Mouse (Mus musculus) thymus, adult 2 months (tissue): ENCODE measurements around the gene Synj2. TPM values are rescaled to one million over a fixed set of nuclear protein-coding genes. Genes with fewer than 3 reads are reported as not detected.

ENCODE experiments used
- DNase-seq: peaks from one replicate; pipeline ENCODE4 v3.0.0; 2021
- H3K27ac ChIP-seq: fragments of 200-500 bp; 2 replicates; pipeline ENCODE4 v1.5.1; 2012; ENCODE audit warnings: low read length, control low read depth; ENCODE audit not compliant: control insufficient read depth, insufficient read depth
- H3K27me3 ChIP-seq: fragments of 200-500 bp; 2 replicates; pipeline ENCODE4 v1.6.1; 2012; ENCODE audit warnings: mild to moderate bottlenecking, low read length, moderate library complexity, mixed read lengths; ENCODE audit not compliant: control insufficient read depth, insufficient read depth
- H3K36me3 ChIP-seq: fragments of 200-500 bp; 2 replicates; pipeline ENCODE4 v1.6.1; 2012; ENCODE audit warnings: mild to moderate bottlenecking, low read length, moderate library complexity; ENCODE audit not compliant: control insufficient read depth, insufficient read depth
- H3K4me1 ChIP-seq: fragments of 200-500 bp; replicated peaks from 2 replicates; pipeline ENCODE4 v1.6.1; 2012; ENCODE audit warnings: low read length; ENCODE audit not compliant: control insufficient read depth, insufficient read depth
- H3K4me3 ChIP-seq: fragments of 200-500 bp; 2 replicates; pipeline ENCODE4 v1.5.1; 2012; ENCODE audit warnings: mild to moderate bottlenecking, low read length, control low read depth, moderate library complexity; ENCODE audit not compliant: control insufficient read depth, insufficient read depth
- CTCF ChIP-seq: fragments of 200-500 bp; IDR thresholded peaks from 2 replicates; pipeline ENCODE4 v1.5.1; 2012; ENCODE audit warnings: mild to moderate bottlenecking, control low read depth, low read length, moderate library complexity, borderline replicate concordance; ENCODE audit not compliant: control insufficient read depth, poor library complexity, insufficient read depth; ENCODE audit errors: extremely low read depth
- POLR2A ChIP-seq: fragments of 200-500 bp; IDR thresholded peaks from 2 replicates; pipeline ENCODE4 v1.6.1; 2012; ENCODE audit warnings: mild to moderate bottlenecking, low read length, control low read depth, moderate library complexity; ENCODE audit not compliant: control insufficient read depth, poor library complexity, insufficient read depth; ENCODE audit errors: extremely low read depth
- WGBS: fragments of 180-500 bp; shearing (Covaris S2); methylation state at CpG from one replicate; pipeline ENCODE4 v1.1.7; 2018; 5-methylcytosine and 5-hydroxymethylcytosine counted together
- polyA plus RNA-seq: library from polyadenylated mRNA; depleted of rRNA; stranded (reverse); fragments of >200 nt; gene quantifications from 2 replicates; pipeline ENCODE4 v1.2.3, GENCODE M21; 2012

Synj2 gene
- polyA plus RNA-seq, 1 experiment = 9.0 TPM

DNA sequence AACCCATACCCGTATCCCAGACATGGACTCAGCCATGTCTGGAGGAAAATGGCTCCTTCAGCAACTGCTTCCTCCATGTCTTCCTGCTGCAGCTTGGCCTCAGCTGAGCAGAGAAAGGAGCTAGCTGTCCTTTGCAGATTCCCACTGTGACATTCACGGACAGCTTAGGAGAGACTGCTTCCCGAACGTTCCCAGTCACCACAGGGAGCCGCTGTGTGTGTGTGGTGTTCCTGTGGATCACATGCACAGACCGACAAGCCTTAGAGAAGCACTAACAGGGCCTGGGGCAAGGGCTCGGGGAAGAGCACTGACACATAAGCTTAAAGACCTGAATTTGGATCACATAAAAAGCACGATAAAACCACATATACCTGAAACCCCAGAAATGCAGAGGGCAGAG lies 94.6 kb downstream of the Synj2 start:
- no peak for DNase-seq
- TF ChIP-seq CTCF = no peak
- TF ChIP-seq POLR2A = no peak
- Histone ChIP-seq H3K27ac (no peak overlapping the region), H3K36me3 (no peaks in the 10 kb centered on the region), H3K4me3 (no peak overlapping the region), H3K4me1 (no peaks in the 10 kb centered on the region), H3K27me3 (no peaks in the 10 kb centered on the region)
- 96% methylated on average over 8 of the region's 8 CpGs for WGBS

- Histone ChIP-seq H3K36me3 (no peaks in the 10 kb centered on the region), H3K27me3 (no peaks in the 10 kb centered on the region), H3K4me1 (no peaks in the 10 kb centered on the region), H3K27ac (no peak overlapping the region), H3K4me3 (no peak overlapping the region)
- 98% methylated on average over 8 of the region's 8 CpGs for WGBS
- TF ChIP-seq POLR2A (no peak), CTCF (no peak)
- no peak for DNase-seq
Measured at GRCm38 (mm10) chr17:6036458-6036857, 95.4 kb downstream of the Synj2 start.

DNA sequence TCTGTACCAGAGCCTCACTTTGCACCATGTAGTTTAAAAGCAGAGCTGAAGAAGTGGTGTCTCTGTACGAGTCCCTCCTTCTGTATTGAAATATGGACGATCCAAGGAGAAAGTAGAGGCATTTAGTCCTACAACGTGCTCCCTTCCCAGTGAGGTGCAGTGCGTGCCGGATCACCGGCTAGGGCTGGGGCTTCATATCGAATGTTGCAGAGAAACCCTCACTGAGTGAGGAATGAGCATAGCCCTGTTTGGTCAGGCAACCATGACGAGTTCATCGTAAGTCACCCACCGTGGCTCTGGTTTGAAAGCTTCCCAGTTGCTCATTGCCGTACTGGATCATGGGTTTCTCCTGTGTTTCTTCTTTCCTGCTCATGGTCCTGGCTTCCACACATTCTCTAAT lies 95.8 kb downstream of the Synj2 start:
- 95% methylated on average over 11 of the region's 11 CpGs for WGBS
- H3K36me3 ChIP-seq = no peaks in the 10 kb centered on the region
- TF ChIP-seq CTCF = no peak
- TF ChIP-seq POLR2A = no peak
- H3K27me3 ChIP-seq = no peaks in the 10 kb centered on the region
- no peaks in the 10 kb centered on the region for H3K4me1 ChIP-seq
- H3K4me3 ChIP-seq = no peak overlapping the region
- no peak overlapping the region for H3K27ac ChIP-seq
- DNase-seq = no peak

DNA sequence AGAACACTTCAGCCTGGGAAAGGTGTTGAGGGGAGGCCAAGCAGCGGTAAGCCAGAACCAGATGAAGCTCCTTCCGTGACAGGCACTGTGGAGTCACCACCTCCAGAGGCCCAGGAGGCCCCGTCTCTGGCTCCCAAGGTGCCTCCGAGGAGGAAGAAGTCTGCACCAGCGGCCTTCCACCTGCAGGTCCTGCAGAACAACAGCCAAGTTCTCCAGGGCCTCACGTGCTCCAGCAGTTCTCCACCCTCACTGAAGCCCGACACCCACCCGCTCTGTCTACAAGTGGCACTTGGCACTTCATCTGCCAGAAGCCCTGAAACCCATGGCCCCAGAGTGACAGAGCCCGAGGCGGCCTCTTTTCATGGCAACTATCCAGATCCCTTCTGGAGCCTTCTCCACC lies 96.4 kb downstream of the Synj2 start:
- TF ChIP-seq CTCF = no peak
- no peak for TF ChIP-seq POLR2A
- H3K36me3 ChIP-seq = no peaks in the 10 kb centered on the region
- H3K4me1 ChIP-seq = no peaks in the 10 kb centered on the region
- 97% methylated on average over 10 of the region's 10 CpGs for WGBS
- no peak for DNase-seq
- H3K27me3 ChIP-seq = no peaks in the 10 kb centered on the region
- no peak overlapping the region for H3K4me3 ChIP-seq
- no peak overlapping the region for H3K27ac ChIP-seq

- H3K27me3 ChIP-seq = no peaks in the 10 kb centered on the region
- no peaks in the 10 kb centered on the region for H3K36me3 ChIP-seq
- no peak for TF ChIP-seq CTCF
- no peak for TF ChIP-seq POLR2A
- H3K4me1 ChIP-seq = peaks cover 6% of the 10 kb centered on the region
- H3K4me3 ChIP-seq = no peak overlapping the region
- no peak overlapping the region for H3K27ac ChIP-seq
- DNase-seq = no peak
- WGBS = 94% methylated on average over 4 of the region's 4 CpGs
Measured at GRCm38 (mm10) chr17:6052801-6053200, 111.7 kb downstream of the Synj2 start.

GRCm38 (mm10) chr17:6054934-6055355 lies 113.9 kb downstream of the Synj2 start:
- Histone ChIP-seq H3K27ac (no peak overlapping the region), H3K27me3 (no peaks in the 10 kb centered on the region), H3K4me3 (no peak overlapping the region), H3K36me3 (no peaks in the 10 kb centered on the region), H3K4me1 (peaks cover 6% of the 10 kb centered on the region)
- TF ChIP-seq POLR2A = no peak
- no peak for TF ChIP-seq CTCF
- whole genome bisulfite sequencing = 44% methylated on average over 5 of the region's 5 CpGs
- peak; percentile 74 for DNase-seq

DNA sequence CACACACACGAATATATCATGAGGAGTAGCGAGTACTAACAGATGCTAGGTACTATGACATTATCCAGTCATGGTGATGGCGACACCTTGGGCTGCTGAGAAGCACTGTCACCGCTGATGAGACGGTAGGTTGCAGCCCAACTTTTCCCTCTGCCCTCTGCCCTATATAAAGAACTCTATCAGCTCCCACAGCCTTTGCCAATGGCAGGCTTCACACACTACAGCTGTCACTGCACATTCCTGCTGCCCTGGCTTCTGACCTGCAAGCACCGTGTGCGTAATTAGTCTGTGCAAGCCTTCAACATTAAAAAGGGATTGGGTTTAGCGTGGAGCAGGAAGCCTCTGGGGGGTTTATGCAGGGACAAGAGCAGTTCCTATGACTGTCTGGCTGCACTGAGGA lies 121.7 kb downstream of the Synj2 start:
- no peak for DNase-seq
- Histone ChIP-seq H3K4me3 (no peak overlapping the region), H3K27me3 (no peaks in the 10 kb centered on the region), H3K36me3 (no peaks in the 10 kb centered on the region), H3K27ac (no peak overlapping the region), H3K4me1 (peaks cover 8% of the 10 kb centered on the region)
- WGBS = 97% methylated on average over 8 of the region's 8 CpGs
- TF ChIP-seq POLR2A (no peak), CTCF (no peak)
